Mouse (Mus musculus) midbrain, embryonic 15.5 days (tissue): ENCODE data around the gene Limch1. TPM values are rescaled to one million over a fixed set of nuclear protein-coding genes. Genes with fewer than 3 reads are reported as not detected.

ENCODE experiments used
- ATAC-seq: fragments of 200-750 bp; cut with Nextera tagmentation; replicated peaks from 2 replicates; pipeline ENCODE4 v1.8.0; 2017; ENCODE audit warnings: moderate TSS enrichment
- H3K27ac ChIP-seq: fragments of 300-500 bp; sonication (generic); 2 replicates; pipeline ENCODE4 v1.5.1; 2015; ENCODE audit warnings: mild to moderate bottlenecking, inconsistent platforms
- H3K27me3 ChIP-seq: fragments of 300-500 bp; sonication (generic); replicated peaks from 2 replicates; pipeline ENCODE4 v1.6.1; 2015; ENCODE audit warnings: inconsistent platforms
- H3K36me3 ChIP-seq: fragments of 300-500 bp; sonication (generic); replicated peaks from 2 replicates; pipeline ENCODE4 v1.6.1; 2015; ENCODE audit warnings: inconsistent platforms
- H3K4me1 ChIP-seq: fragments of 300-500 bp; sonication (generic); 2 replicates; pipeline ENCODE4 v1.6.1; 2015; ENCODE audit warnings: inconsistent platforms
- H3K4me2 ChIP-seq: fragments of 300-500 bp; sonication (generic); 2 replicates; pipeline ENCODE4 v1.6.1; 2015; ENCODE audit warnings: inconsistent platforms, mild to moderate bottlenecking, moderate library complexity
- H3K4me3 ChIP-seq: fragments of 300-500 bp; sonication (generic); 2 replicates; pipeline ENCODE4 v1.5.1; 2015; ENCODE audit warnings: mild to moderate bottlenecking, inconsistent platforms
- H3K9ac ChIP-seq: fragments of 300-500 bp; sonication (generic); 2 replicates; pipeline ENCODE4 v1.6.1; 2015; ENCODE audit warnings: mild to moderate bottlenecking, inconsistent platforms
- H3K9me3 ChIP-seq: fragments of 300-500 bp; sonication (generic); 2 replicates; pipeline ENCODE4 v1.6.1; 2016; ENCODE audit warnings: inconsistent platforms
- WGBS: fragments of 180-500 bp; shearing (Covaris S2); methylation state at CpG from one replicate; pipeline ENCODE4 v1.1.7; 2015; ENCODE audit warnings: mixed read lengths; 5-methylcytosine and 5-hydroxymethylcytosine counted together
- polyA plus RNA-seq: library from polyadenylated mRNA; unstranded; fragments of >200 nt; fragmentation: Nextera tagmentation; extraction: Ambion mirVana; gene quantifications from 2 replicates; pipeline ENCODE4 v1.2.1, GENCODE M21; 2015

Limch1 gene
- polyA plus RNA-seq, 1 experiment from 2014 or later: 47.6 TPM

DNA sequence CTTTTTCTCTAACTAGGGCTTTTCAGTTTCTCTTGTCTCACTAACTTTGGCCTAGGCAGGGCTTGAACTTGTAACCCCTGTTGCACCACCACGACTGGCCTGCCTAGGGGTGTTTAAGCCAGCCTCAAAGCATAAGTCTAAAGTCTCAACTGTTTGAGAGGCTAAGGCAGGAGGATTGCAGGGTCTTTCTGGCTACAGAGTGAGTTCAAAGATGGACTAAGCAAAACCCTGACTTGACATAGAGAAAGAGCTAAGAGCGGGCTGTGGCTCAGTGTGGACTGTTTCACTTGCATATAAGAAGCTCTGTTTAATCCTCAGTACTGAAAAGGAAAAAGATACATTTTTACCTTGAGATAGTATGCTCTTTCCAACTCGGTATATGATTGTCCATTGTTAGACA lies 268.3 kb downstream of the Limch1 start:
- peaks cover 4% of the 10 kb centered on the region; the same call in 1 of the 2 replicates for H3K36me3 ChIP-seq
- no peaks in the 10 kb centered on the region for H3K4me1 ChIP-seq
- H3K4me3 ChIP-seq: no peak overlapping the region
- H3K27ac ChIP-seq: no peak overlapping the region
- H3K27me3 ChIP-seq: no peaks in the 10 kb centered on the region
- H3K4me2 ChIP-seq: no peak overlapping the region
- no peaks in the 10 kb centered on the region for H3K9me3 ChIP-seq
- no peak for ATAC-seq
- 82% methylated on average over 3 of the region's 3 CpGs for WGBS
- H3K9ac ChIP-seq: no peak overlapping the region

GRCm38 (mm10) chr5:67016450-67016849 lies 270.8 kb downstream of the Limch1 start:
- Histone ChIP-seq H3K9ac (no peak overlapping the region), H3K4me3 (no peak overlapping the region), H3K27ac (no peak overlapping the region), H3K9me3 (no peaks in the 10 kb centered on the region), H3K27me3 (no peaks in the 10 kb centered on the region), H3K4me2 (no peak overlapping the region), H3K4me1 (no peaks in the 10 kb centered on the region), H3K36me3 (no peaks in the 10 kb centered on the region)
- ATAC-seq: peak; percentile 81
- 9% methylated on average over 7 of the region's 7 CpGs for WGBS

- Histone ChIP-seq H3K9me3 (no peaks in the 10 kb centered on the region), H3K9ac (no peak overlapping the region), H3K4me2 (no peak overlapping the region), H3K4me1 (no peaks in the 10 kb centered on the region), H3K27ac (no peak overlapping the region), H3K27me3 (no peaks in the 10 kb centered on the region), H3K4me3 (no peak overlapping the region), H3K36me3 (no peaks in the 10 kb centered on the region; the same call in 1 of the 2 replicates)
- 85% methylated on average over 10 of the region's 10 CpGs for WGBS
- no peak for ATAC-seq
Observed at GRCm38 (mm10) chr5:67024459-67025050, 278.9 kb downstream of the Limch1 start.

GRCm38 (mm10) chr5:67025095-67025494 lies 279.5 kb downstream of the Limch1 start:
- no peaks in the 10 kb centered on the region for H3K4me1 ChIP-seq
- H3K4me3 ChIP-seq: no peak overlapping the region
- 84% methylated on average over 8 of the region's 8 CpGs for WGBS
- H3K4me2 ChIP-seq: no peak overlapping the region
- no peak for ATAC-seq
- H3K27me3 ChIP-seq: no peaks in the 10 kb centered on the region
- H3K9me3 ChIP-seq: no peaks in the 10 kb centered on the region
- H3K36me3 ChIP-seq: no peaks in the 10 kb centered on the region; the same call in 1 of the 2 replicates
- no peak overlapping the region for H3K27ac ChIP-seq
- no peak overlapping the region for H3K9ac ChIP-seq

GRCm38 (mm10) chr5:67025581-67025980 lies 280.0 kb downstream of the Limch1 start:
- H3K4me2 ChIP-seq: no peak overlapping the region
- H3K9ac ChIP-seq: no peak overlapping the region
- H3K4me3 ChIP-seq: no peak overlapping the region
- no peaks in the 10 kb centered on the region; the same call in 1 of the 2 replicates for H3K36me3 ChIP-seq
- no peak overlapping the region for H3K27ac ChIP-seq
- no peaks in the 10 kb centered on the region for H3K4me1 ChIP-seq
- 75% methylated on average over 8 of the region's 10 CpGs for WGBS
- no peaks in the 10 kb centered on the region for H3K9me3 ChIP-seq
- no peaks in the 10 kb centered on the region for H3K27me3 ChIP-seq
- no peak for ATAC-seq

DNA sequence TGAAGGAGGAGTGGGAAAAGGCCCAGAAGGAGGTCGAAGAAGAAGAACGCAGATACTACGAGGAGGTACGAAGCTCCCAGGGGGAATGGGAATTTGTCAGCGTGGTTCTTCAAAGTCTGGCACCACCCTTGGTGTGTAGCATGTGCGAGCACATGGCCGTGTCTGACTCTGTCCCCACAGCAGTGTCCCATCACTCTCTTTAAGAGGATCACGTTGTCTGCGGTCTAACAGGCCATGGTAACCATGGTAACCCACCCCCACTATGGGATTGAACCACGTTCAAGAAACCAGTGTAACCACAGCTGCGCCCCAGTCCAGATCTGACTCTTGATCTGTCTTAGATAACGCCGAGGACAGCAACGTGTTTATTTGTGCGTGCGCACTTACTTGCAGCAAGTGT lies 283.2 kb downstream of the Limch1 start:
- no peaks in the 10 kb centered on the region for H3K9me3 ChIP-seq
- H3K36me3 ChIP-seq: peaks cover 5% of the 10 kb centered on the region; the same call in 1 of the 2 replicates
- H3K4me3 ChIP-seq: no peak overlapping the region
- H3K9ac ChIP-seq: no peak overlapping the region
- no peaks in the 10 kb centered on the region for H3K4me1 ChIP-seq
- peak; percentile 74; the same call in 1 of the 2 replicates for ATAC-seq
- no peak overlapping the region for H3K27ac ChIP-seq
- no peak overlapping the region for H3K4me2 ChIP-seq
- no peaks in the 10 kb centered on the region for H3K27me3 ChIP-seq
- 55% methylated on average over 16 of the region's 16 CpGs for WGBS

DNA sequence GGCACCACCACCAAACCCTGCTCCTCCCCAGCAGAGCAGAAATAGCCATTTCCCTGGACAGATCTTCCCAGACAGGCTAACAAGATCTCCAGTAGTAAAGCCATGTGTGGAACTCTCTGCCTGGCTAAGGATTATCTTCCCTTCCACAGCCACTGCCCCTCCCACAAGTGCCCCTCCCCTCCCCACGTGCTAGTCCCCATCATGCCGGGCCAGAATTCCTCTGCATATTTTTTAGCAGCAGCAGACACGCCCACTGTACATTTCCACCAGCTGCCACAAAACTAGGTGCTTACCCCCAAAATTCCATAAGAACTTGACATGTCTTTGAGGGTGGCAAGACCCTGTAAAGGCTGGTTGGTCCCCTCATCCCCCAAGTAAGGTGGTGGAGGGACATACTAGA lies 284.3 kb downstream of the Limch1 start:
- Histone ChIP-seq H3K4me2 (no peak overlapping the region), H3K9ac (no peak overlapping the region), H3K4me1 (no peaks in the 10 kb centered on the region), H3K36me3 (peaks cover 5% of the 10 kb centered on the region; the same call in 1 of the 2 replicates), H3K9me3 (no peaks in the 10 kb centered on the region), H3K27ac (no peak overlapping the region), H3K27me3 (no peaks in the 10 kb centered on the region), H3K4me3 (no peak overlapping the region)
- WGBS: 57% methylated on average over 3 of the region's 3 CpGs
- no peak for ATAC-seq

- H3K4me1 ChIP-seq: no peaks in the 10 kb centered on the region
- no peak for ATAC-seq
- H3K9ac ChIP-seq: no peak overlapping the region
- H3K9me3 ChIP-seq: no peaks in the 10 kb centered on the region
- no peaks in the 10 kb centered on the region for H3K27me3 ChIP-seq
- WGBS: 80% methylated on average over 7 of the region's 7 CpGs
- peaks cover 9% of the 10 kb centered on the region; the same call in 1 of the 2 replicates for H3K36me3 ChIP-seq
- H3K4me3 ChIP-seq: no peak overlapping the region
- no peak overlapping the region for H3K27ac ChIP-seq
- no peak overlapping the region for H3K4me2 ChIP-seq
Observed at GRCm38 (mm10) chr5:67032601-67033000, 287.0 kb downstream of the Limch1 start.

DNA sequence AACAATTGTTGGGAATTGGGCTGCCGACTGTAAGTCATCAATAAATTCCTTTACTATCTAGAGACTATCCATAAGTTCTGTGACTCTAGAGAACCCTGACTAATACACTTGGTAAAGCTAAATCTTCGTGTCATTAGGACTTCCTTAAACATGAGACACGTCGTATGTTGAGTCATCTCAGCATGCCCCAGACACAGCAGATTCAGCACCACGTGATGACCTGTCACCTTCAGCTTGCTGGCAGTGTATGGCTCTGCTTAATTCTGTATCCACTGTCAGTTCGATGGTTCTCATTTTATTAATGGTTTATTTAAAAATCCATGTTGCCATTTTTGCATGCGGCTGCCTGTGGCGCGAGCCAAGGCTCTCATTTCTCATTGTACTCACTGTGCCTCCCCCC lies 298.3 kb downstream of the Limch1 start:
- Histone ChIP-seq H3K27ac (no peak overlapping the region), H3K4me3 (no peak overlapping the region), H3K4me1 (no peaks in the 10 kb centered on the region), H3K9ac (no peak overlapping the region), H3K36me3 (0 out of 2 replicates have a peak, but pooled peaks cover 2% of the 10 kb centered on the region), H3K9me3 (no peaks in the 10 kb centered on the region), H3K4me2 (no peak overlapping the region), H3K27me3 (no peaks in the 10 kb centered on the region)
- ATAC-seq: no peak
- WGBS: 85% methylated on average over 9 of the region's 9 CpGs

- Histone ChIP-seq H3K9me3 (no peaks in the 10 kb centered on the region), H3K4me2 (no peak overlapping the region), H3K4me1 (no peaks in the 10 kb centered on the region), H3K9ac (no peak overlapping the region), H3K27ac (no peak overlapping the region), H3K4me3 (no peak overlapping the region), H3K27me3 (no peaks in the 10 kb centered on the region), H3K36me3 (0 out of 2 replicates have a peak, but pooled peaks cover 2% of the 10 kb centered on the region)
- 18% methylated on average over 4 of the region's 4 CpGs for WGBS
- peak; percentile 60; the same call in 1 of the 2 replicates for ATAC-seq
Observed at GRCm38 (mm10) chr5:67048003-67048402, 302.4 kb downstream of the Limch1 start.

DNA sequence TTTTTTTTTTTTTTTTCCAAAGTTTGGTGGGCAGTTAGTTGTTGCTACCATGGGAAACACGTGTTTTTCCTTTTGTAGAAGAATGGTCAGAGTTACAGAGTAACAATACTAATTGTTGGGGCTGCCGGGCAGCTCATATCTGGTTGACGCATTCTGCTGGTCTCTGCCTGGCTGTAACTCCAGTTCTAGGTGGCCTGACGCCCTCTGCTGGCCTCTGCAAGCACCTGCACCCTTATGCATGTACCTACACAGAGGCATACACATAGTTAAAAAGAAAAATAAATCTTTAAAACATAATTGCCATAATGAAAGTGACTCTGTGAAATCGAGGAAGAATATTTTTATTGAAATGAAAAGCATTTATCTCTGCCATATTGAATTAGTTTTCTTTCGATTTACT lies 312.2 kb downstream of the Limch1 start:
- Histone ChIP-seq H3K4me2 (no peak overlapping the region), H3K4me3 (no peak overlapping the region), H3K36me3 (no peaks in the 10 kb centered on the region), H3K9me3 (no peaks in the 10 kb centered on the region), H3K4me1 (no peaks in the 10 kb centered on the region), H3K9ac (no peak overlapping the region), H3K27ac (no peak overlapping the region), H3K27me3 (no peaks in the 10 kb centered on the region)
- 86% methylated on average over 6 of the region's 6 CpGs for WGBS
- ATAC-seq: no peak

- no peak overlapping the region for H3K27ac ChIP-seq
- H3K36me3 ChIP-seq: no peaks in the 10 kb centered on the region
- ATAC-seq: no peak
- WGBS: 67% methylated on average over 2 of the region's 4 CpGs
- no peak overlapping the region for H3K4me3 ChIP-seq
- no peak overlapping the region for H3K9ac ChIP-seq
- H3K9me3 ChIP-seq: no peaks in the 10 kb centered on the region
- H3K4me2 ChIP-seq: no peak overlapping the region
- no peaks in the 10 kb centered on the region for H3K27me3 ChIP-seq
- no peaks in the 10 kb centered on the region for H3K4me1 ChIP-seq
Observed at GRCm38 (mm10) chr5:67060519-67060918, 314.9 kb downstream of the Limch1 start.

DNA sequence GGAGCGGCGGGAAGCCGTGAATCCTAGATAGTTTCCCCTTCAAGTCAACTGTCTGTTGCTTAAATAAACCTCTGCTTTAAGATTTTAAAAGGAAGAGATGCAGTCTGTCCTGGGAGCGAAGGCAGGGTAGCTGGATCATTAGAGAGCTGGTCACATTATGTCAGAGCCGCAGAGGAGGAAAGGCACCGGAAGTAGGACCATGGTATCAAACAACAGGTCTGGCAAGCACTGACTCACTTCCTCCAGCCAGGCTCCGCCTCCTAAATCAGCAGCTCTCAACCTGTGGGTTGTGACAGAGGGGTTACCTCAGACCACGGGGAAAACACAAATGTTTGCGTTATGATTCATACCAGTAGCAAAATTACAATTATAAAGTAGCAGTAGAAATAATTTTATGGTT lies 318.0 kb downstream of the Limch1 start:
- Histone ChIP-seq H3K9ac (no peak overlapping the region), H3K9me3 (no peaks in the 10 kb centered on the region), H3K27ac (no peak overlapping the region), H3K36me3 (no peaks in the 10 kb centered on the region), H3K4me2 (no peak overlapping the region), H3K4me1 (no peaks in the 10 kb centered on the region), H3K27me3 (no peaks in the 10 kb centered on the region), H3K4me3 (no peak overlapping the region)
- ATAC-seq: no peak
- WGBS: 88% methylated on average over 9 of the region's 9 CpGs
